9 mouse cellular contexts compared by ENCODE assay signal in genomic region chr9:87739543-87740161, GRCm38 (mm10). TPM values are rescaled to one million over a fixed set of nuclear protein-coding genes. Genes with fewer than 3 reads are reported as not detected.
DNase-seq lines count a peak whose midpoint lies in the region; ATAC-seq lines count a peak whose summit lies in the region.
"Had no signal": no experiment of that assay in that cellular context is flagged by ENCODE, and none has a peak within 500 bp of the region (broad histone marks: within the 10 kb centered on the region; RNA-seq: fewer than 3 reads in every experiment).

No protein-coding gene starts in this region.

- no peaks in the 10 kb centered on the region for H3K36me3 ChIP-seq in limb, embryonic 15.5 days

- peak; percentile 43 for ATAC-seq in granulocyte monocyte progenitor cell, adult 5-6 weeks (replicated peaks; ENCODE audit: poor library complexity, severe bottlenecking)
- peak; percentile 54 for ATAC-seq in limb, embryonic 15.5 days (ENCODE audit: insufficient number of reproducible peaks, low FRiP score, low TSS enrichment, low read depth)

- peak overlapping the region; percentile 58 for H3K4me2 ChIP-seq in limb, embryonic 15.5 days

- H3K27me3 ChIP-seq in limb, embryonic 15.5 days = peaks cover 82% of the 10 kb centered on the region

- H3K27ac ChIP-seq in limb, embryonic 15.5 days = peak overlapping the region; percentile 63

- 8% methylated on average over 41 of the region's 41 CpGs for WGBS in limb, embryonic 15.5 days

- no peaks in the 10 kb centered on the region for H3K9me3 ChIP-seq in limb, embryonic 15.5 days

- H3K4me3 ChIP-seq in limb, embryonic 15.5 days = peak overlapping the region; percentile 37

- H3K9ac ChIP-seq in limb, embryonic 15.5 days = no peak overlapping the region

- DNase-seq in testis, postnatal 10 days (ENCODE audit: low spot score) = peak; percentile 47
- DNase-seq in testis, postnatal 14 days (ENCODE audit: low spot score) = no peak
- no peak for DNase-seq in thymus, postnatal 36 days
- no peak for DNase-seq in natural killer cell, adult 2 months (ENCODE audit: low spot score in 2 of 2)
- DNase-seq in urinary bladder, adult 18-20 months (ENCODE audit: low spot score in 2 of 2) = no peak
- no peak for DNase-seq in ovary, postnatal 14 days (ENCODE audit: low spot score)

- H3K4me1 ChIP-seq in limb, embryonic 15.5 days = peaks cover 23% of the 10 kb centered on the region

RNA-seq across cellular contexts. Expression of gene Tbx18, which starts 8.6 kb away (rescaled TPM):
- total RNA-seq in granulocyte monocyte progenitor cell, adult 5-6 weeks (2014; fragmentation: Nextera tagmentation) = not detected in 2 replicates
- total RNA-seq in granulocyte monocyte progenitor cell, adult 5-6 weeks (2017) = not detected in 2 replicates
- polyA plus RNA-seq in limb, embryonic 15.5 days (2015; fragmentation: Nextera tagmentation; extraction: Ambion mirVana) = 9.6 and 11.6 TPM in 2 replicates
- polyA plus RNA-seq: small intestine, adult 2 months had no signal
